In the genomic region with DNA sequence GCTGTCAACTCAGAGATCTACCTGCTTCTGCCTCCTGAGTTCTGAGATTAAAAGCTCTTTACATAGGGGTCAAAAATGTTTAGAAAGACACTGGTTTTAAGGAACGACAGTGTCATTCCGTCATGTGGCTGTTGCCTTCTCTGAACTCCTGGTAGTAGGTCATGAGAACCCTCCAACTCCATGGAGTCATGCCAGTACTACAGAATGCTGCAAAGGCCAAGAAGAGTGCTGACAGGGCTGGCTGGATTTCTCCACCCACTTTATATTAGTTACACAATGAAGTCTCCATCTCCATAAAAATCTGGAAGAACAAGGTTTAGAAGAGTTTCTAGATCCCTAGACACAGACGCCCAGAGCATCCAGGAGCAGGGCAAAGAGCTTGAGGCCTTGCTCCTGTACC, we compare ENCODE assay signal across 25 mouse cellular contexts.
"Had no signal": no experiment of that assay in that cellular context is flagged by ENCODE, and none has a peak within 500 bp of the region (broad histone marks: within the 10 kb centered on the region; RNA-seq: fewer than 3 reads in every experiment).

No protein-coding gene starts in this region.

- DNase-seq: gastrocnemius, adult 2 months; gastrocnemius, postnatal 10 days; gastrocnemius, postnatal 25 days; heart, adult 18-20 months; heart, postnatal 4 days; kidney, postnatal 14 days; kidney, postnatal 4 days; liver; liver, embryonic 13.5 days had no signal

- H3K4me3 ChIP-seq: gastrocnemius, adult 2 months; heart, embryonic 10.5 days; heart, embryonic 12.5 days; hindbrain, embryonic 10.5 days; hindbrain, embryonic 12.5 days; intestine, embryonic 15.5 days; layer of hippocampus, adult 2 months; left cerebral cortex, adult 2 months; limb, embryonic 10.5 days; limb, embryonic 12.5 days; liver, embryonic 13.5 days; liver, embryonic 15.5 days had no signal

- H3K9me3 ChIP-seq: heart, embryonic 10.5 days; heart, embryonic 12.5 days; hindbrain, embryonic 10.5 days; hindbrain, embryonic 12.5 days; intestine, embryonic 15.5 days; limb, embryonic 10.5 days; limb, embryonic 12.5 days; liver, embryonic 13.5 days; liver, embryonic 15.5 days had no signal

- H3K27ac ChIP-seq: gastrocnemius, adult 2 months; heart, embryonic 10.5 days; hindbrain, embryonic 10.5 days; hindbrain, embryonic 12.5 days; hindbrain, embryonic 14.5 days; intestine, embryonic 15.5 days; kidney, postnatal 0 days; layer of hippocampus, adult 2 months; left cerebral cortex, adult 2 months; limb, embryonic 10.5 days; limb, embryonic 12.5 days; liver, embryonic 13.5 days; liver, embryonic 15.5 days had no signal

- H3K9ac ChIP-seq: heart, embryonic 12.5 days; hindbrain, embryonic 12.5 days; hindbrain, embryonic 14.5 days; intestine, embryonic 15.5 days; limb, embryonic 12.5 days; liver, embryonic 13.5 days; liver, embryonic 15.5 days had no signal

- H3K27me3 ChIP-seq: heart, embryonic 12.5 days; hindbrain, embryonic 12.5 days; intestine, embryonic 15.5 days; limb, embryonic 12.5 days; liver, embryonic 13.5 days; liver, embryonic 15.5 days had no signal

- ATAC-seq: hindbrain, embryonic 16.5 days; inflammation-experienced regulatory T-cells, adult 6 months; intestine, embryonic 15.5 days; intestine, postnatal 0 days had no signal

- H3K4me2 ChIP-seq: heart, embryonic 12.5 days; hindbrain, embryonic 12.5 days; hindbrain, embryonic 14.5 days; intestine, embryonic 15.5 days; limb, embryonic 12.5 days; liver, embryonic 11.5 days; liver, embryonic 13.5 days; liver, embryonic 15.5 days had no signal

- H3K4me1 ChIP-seq: heart, embryonic 10.5 days; heart, embryonic 12.5 days; hindbrain, embryonic 10.5 days; hindbrain, embryonic 12.5 days; intestine, embryonic 15.5 days; limb, embryonic 10.5 days; limb, embryonic 12.5 days; liver, embryonic 13.5 days had no signal
